Mouse (Mus musculus): ENCODE data around the gene Ankrd65. TPM values are rescaled to one million over a fixed set of nuclear protein-coding genes. Genes with fewer than 3 reads are reported as not detected.

Ankrd65 gene
- total and polyA plus RNA-seq, 2 experiments from 2014 or later = not detected

DNA sequence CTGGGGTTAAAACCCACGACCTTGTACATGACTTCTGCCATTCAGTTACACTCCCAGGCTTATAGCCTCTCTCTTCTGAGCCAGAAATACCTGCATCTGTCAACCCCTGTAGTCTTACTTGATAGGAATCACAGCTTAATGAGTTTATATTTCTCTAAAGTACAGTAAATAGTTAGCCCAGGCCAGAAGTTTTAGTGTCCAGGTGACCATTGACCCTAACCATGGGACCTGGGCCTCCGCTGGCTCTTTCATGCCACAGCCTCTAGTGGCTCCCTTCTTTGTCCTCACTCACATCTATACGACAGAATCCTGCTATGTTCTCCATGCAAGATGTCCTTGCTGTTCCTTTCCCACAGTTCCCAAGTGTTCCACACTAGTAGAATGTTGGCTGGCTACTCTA, 17.6 kb downstream of the Ankrd65 start:
- Histone ChIP-seq H3K9me3 (ENCODE audit: low read length) (no peaks in the 10 kb centered on the region), H3K36me3 (ENCODE audit: insufficient read depth, low read length) (peaks cover 33% of the 10 kb centered on the region), H3K27me3 (ENCODE audit: insufficient read depth, low read length) (no peaks in the 10 kb centered on the region), H3K4me2 (ENCODE audit: low read depth, low read length) (no peak overlapping the region), H3K9ac (replicated peaks; ENCODE audit: low read length) (no peak overlapping the region), H3K4me1 (ENCODE audit: insufficient read depth, low read length) (peaks cover 7% of the 10 kb centered on the region; the same call in 1 of the 2 replicates), H3K27ac (no peak overlapping the region), H3K4me3 (ENCODE audit: low read length) (no peak overlapping the region)
- no peak for ATAC-seq
- no peak for TF ChIP-seq CTCF (IDR thresholded peaks at IDR 0.05; ENCODE audit: low read depth)
- DNase-seq (ENCODE audit: low spot score) = no peak
- 90% methylated on average over 3 of the region's 3 CpGs for WGBS

DNA sequence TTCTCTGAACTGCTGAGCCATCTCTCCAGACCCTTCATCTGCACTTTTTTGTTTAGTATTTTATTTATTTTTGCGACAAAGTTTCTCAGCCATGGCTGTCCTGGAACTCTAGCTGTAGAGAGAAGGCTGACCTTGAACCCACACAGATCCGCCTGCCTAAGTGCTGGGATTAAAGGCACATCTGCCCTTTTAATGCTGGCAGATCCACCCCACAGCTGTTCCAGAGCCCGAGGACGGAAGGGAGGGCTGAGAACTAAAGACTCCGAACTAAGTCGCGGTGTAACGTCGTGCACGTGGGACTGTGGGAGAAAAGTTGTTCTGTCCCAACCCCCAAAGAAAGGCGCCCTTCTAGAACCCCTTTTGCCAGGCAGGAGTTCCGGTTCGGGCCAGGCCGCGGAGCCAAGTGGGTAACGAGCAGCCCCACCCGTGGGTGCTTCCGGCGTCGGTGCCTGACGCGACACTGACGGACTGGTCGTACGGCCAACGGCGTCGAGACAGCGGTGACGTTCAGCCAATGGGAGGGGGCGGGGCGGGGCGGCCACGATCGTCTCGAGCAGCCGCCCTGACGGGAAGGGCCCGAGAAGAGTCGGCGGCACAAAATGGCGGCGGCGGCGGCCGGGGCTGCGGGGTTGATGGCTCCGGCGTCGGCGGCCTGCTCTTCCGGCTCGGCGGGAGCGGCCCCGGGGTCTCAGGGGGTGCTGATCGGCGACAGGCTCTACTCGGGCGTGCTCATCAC, 21.9 kb downstream of the Ankrd65 start, which contains the start of gene Ccnl2:
Gene Ccnl2, plus strand, starts transcription at position 561 of the 736 bp plus-strand sequence.
- DNase-seq (ENCODE audit: low spot score) (peak; percentile 98), ATAC-seq (peak; percentile 99)
- Histone ChIP-seq H3K4me1 (ENCODE audit: insufficient read depth, low read length) (peaks cover 11% of the 10 kb centered on the region; the same call in 1 of the 2 replicates), H3K9me3 (ENCODE audit: low read length) (no peaks in the 10 kb centered on the region), H3K27ac (peak within 1 kb of the TSS; percentile 94), H3K4me3 (ENCODE audit: low read length) (peak within 1 kb of the TSS; percentile 99), H3K4me2 (ENCODE audit: low read depth, low read length) (peak within 1 kb of the TSS; percentile 84), H3K27me3 (ENCODE audit: insufficient read depth, low read length) (no peaks in the 10 kb centered on the region), H3K9ac (replicated peaks; ENCODE audit: low read length) (peak within 1 kb of the TSS; percentile 99), H3K36me3 (ENCODE audit: insufficient read depth, low read length) (peaks cover 57% of the 10 kb centered on the region)
- no peak for TF ChIP-seq CTCF (IDR thresholded peaks at IDR 0.05; ENCODE audit: low read depth)
- WGBS = 1% methylated on average over 54 of the region's 60 CpGs

DNA sequence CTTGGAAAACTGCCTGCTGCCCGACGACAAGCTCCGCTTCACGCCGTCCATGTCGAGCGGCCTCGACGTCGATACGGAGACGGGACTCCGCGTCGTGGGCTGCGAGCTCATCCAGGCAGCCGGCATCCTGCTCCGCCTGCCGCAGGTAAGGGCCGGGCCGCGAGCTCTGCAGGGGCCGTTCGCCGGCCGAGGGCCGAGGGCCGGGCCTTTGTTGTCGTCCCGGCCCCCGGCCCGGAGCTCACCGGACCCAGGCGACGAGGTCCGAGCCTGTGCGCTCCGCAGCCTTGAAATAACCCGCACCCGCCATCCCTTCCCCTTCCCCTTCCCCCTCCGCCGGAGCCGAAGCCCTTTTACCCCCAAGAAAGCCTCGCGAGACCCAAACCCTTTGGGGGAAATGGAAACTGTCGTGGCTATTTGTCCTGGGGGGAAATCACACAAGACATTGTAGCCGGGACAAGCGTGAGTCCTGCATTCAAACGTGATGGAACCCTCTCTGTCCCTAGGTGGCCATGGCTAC, 22.5 kb downstream of the Ankrd65 start:
- Histone ChIP-seq H3K4me2 (ENCODE audit: low read depth, low read length) (peak overlapping the region; percentile 84), H3K27me3 (ENCODE audit: insufficient read depth, low read length) (no peaks in the 10 kb centered on the region), H3K9ac (replicated peaks; ENCODE audit: low read length) (peak overlapping the region; percentile 99), H3K4me1 (ENCODE audit: insufficient read depth, low read length) (peaks cover 11% of the 10 kb centered on the region; the same call in 1 of the 2 replicates), H3K4me3 (ENCODE audit: low read length) (peak overlapping the region; percentile 99), H3K9me3 (ENCODE audit: low read length) (no peaks in the 10 kb centered on the region), H3K36me3 (ENCODE audit: insufficient read depth, low read length) (peaks cover 57% of the 10 kb centered on the region), H3K27ac (peak overlapping the region; percentile 94)
- WGBS = 0% methylated on average over 49 of the region's 49 CpGs
- TF ChIP-seq CTCF (IDR thresholded peaks at IDR 0.05; ENCODE audit: low read depth) = no peak
- peak; percentile 41 for ATAC-seq
- peak; percentile 61 for DNase-seq (ENCODE audit: low spot score)

DNA sequence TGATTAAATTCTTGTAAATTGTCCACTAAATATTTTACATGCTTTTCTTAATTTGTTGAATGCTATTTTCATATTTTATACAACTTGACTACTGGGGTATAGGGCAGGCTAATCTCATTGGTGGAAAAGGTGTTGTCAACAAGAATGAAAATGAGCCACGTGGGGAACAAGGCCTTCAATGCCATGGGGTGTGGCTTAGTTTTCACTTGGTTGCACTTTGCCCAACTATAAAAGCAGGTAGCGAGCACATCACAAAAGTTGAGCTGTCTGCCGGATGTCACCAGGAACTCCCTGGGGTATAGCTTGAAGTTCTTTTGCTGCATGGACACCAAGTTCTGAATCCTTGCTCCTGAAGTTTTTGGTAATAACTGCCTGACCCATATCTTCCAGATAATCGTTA, 27.3 kb downstream of the Ankrd65 start:
- WGBS = 71% methylated on average over 4 of the region's 4 CpGs
- DNase-seq (ENCODE audit: low spot score) (no peak), ATAC-seq (no peak)
- no peak overlapping the region for H3K4me2 ChIP-seq (ENCODE audit: low read depth, low read length)
- H3K27me3 ChIP-seq (ENCODE audit: insufficient read depth, low read length) = no peaks in the 10 kb centered on the region
- H3K9me3 ChIP-seq (ENCODE audit: low read length) = no peaks in the 10 kb centered on the region
- TF ChIP-seq CTCF (IDR thresholded peaks at IDR 0.05; ENCODE audit: low read depth) = no peak
- no peak overlapping the region for H3K27ac ChIP-seq
- peaks cover 69% of the 10 kb centered on the region for H3K36me3 ChIP-seq (ENCODE audit: insufficient read depth, low read length)
- peaks cover 11% of the 10 kb centered on the region; the same call in 1 of the 2 replicates for H3K4me1 ChIP-seq (ENCODE audit: insufficient read depth, low read length)
- no peak overlapping the region for H3K9ac ChIP-seq (replicated peaks; ENCODE audit: low read length)
- no peak overlapping the region for H3K4me3 ChIP-seq (ENCODE audit: low read length)

DNA sequence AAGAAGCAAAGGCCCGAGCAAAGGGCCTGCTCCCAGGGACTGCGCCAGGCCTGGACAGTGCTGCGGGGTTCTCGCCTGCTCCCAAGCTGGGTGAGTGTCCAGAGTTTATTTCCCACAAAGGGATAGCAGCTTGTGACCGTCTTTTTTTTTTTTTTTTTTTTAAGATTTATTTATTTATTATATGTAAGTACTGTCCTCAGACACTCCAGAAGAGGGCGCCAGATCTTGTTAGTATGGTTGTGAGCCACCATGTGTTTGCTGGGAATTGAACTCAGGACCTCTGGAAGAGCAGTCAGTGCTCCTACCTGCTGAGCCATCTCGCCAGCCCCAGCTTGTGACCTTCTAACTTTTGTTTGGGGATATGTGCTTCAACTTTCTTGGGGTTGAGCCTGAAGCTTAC, 30.8 kb downstream of the Ankrd65 start:
- Histone ChIP-seq H3K4me3 (ENCODE audit: low read length) (no peak overlapping the region), H3K36me3 (ENCODE audit: insufficient read depth, low read length) (peaks cover 75% of the 10 kb centered on the region), H3K4me1 (ENCODE audit: insufficient read depth, low read length) (no peaks in the 10 kb centered on the region), H3K4me2 (ENCODE audit: low read depth, low read length) (no peak overlapping the region), H3K9me3 (ENCODE audit: low read length) (no peaks in the 10 kb centered on the region), H3K9ac (replicated peaks; ENCODE audit: low read length) (no peak overlapping the region), H3K27me3 (ENCODE audit: insufficient read depth, low read length) (no peaks in the 10 kb centered on the region), H3K27ac (no peak overlapping the region)
- peak; percentile 43 for TF ChIP-seq CTCF (IDR thresholded peaks at IDR 0.05; ENCODE audit: low read depth)
- DNase-seq (ENCODE audit: low spot score) = peak; percentile 34
- WGBS = 75% methylated on average over 7 of the region's 7 CpGs
- ATAC-seq = no peak

DNA sequence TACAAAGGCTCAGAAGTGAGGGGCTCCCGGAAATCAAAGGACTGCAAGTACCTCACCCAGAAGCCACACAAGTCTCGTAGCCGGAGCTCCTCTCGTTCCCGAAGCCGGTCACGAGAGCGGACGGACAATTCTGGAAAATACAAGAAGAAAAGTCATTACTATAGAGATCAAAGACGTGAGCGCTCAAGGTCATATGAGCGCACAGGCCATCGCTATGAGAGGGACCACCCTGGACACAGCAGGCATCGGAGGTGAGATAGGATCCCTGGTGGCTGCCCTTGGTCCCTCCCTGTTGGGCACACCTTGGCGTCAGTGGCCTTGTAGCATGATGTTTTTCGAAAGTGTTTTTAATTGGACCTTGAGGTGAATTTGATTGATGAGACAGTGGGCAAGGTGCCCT, 33.2 kb downstream of the Ankrd65 start:
- H3K36me3 ChIP-seq (ENCODE audit: insufficient read depth, low read length) = peaks cover 65% of the 10 kb centered on the region
- H3K4me3 ChIP-seq (ENCODE audit: low read length) = no peak overlapping the region
- WGBS = 96% methylated on average over 16 of the region's 16 CpGs
- TF ChIP-seq CTCF (IDR thresholded peaks at IDR 0.05; ENCODE audit: low read depth) = no peak
- no peaks in the 10 kb centered on the region for H3K4me1 ChIP-seq (ENCODE audit: insufficient read depth, low read length)
- H3K4me2 ChIP-seq (ENCODE audit: low read depth, low read length) = no peak overlapping the region
- DNase-seq (ENCODE audit: low spot score) (no peak), ATAC-seq (no peak)
- H3K27ac ChIP-seq = no peak overlapping the region
- H3K9ac ChIP-seq (replicated peaks; ENCODE audit: low read length) = no peak overlapping the region
- H3K27me3 ChIP-seq (ENCODE audit: insufficient read depth, low read length) = no peaks in the 10 kb centered on the region
- H3K9me3 ChIP-seq (ENCODE audit: low read length) = no peaks in the 10 kb centered on the region

DNA sequence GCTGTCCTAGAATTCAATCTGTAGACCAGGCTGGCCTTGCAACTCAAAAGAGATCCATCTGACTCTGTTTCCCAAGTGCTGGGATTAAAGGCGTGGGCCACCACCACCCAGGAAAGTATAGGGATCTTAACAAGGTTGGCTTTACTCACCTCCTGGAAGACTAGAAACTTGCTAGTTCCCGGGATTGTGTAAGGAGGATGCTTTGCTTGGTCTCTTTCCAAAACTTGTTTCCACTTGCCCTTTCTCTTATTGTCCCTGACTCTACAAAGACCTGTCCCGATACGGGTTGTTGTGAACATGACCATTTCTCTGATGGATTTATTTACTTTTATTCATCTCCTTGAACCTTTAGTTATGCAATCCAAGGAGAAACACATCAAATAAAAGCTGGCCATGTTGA, 39.6 kb downstream of the Ankrd65 start:
- H3K4me2 ChIP-seq (ENCODE audit: low read depth, low read length) = no peak overlapping the region
- no peak for TF ChIP-seq CTCF (IDR thresholded peaks at IDR 0.05; ENCODE audit: low read depth)
- 95% methylated on average over 4 of the region's 4 CpGs for WGBS
- H3K4me1 ChIP-seq (ENCODE audit: insufficient read depth, low read length) = peaks cover 7% of the 10 kb centered on the region
- no peak overlapping the region for H3K27ac ChIP-seq
- no peak for DNase-seq (ENCODE audit: low spot score)
- H3K36me3 ChIP-seq (ENCODE audit: insufficient read depth, low read length) = peaks cover 15% of the 10 kb centered on the region; the same call in 1 of the 2 replicates
- no peak overlapping the region for H3K9ac ChIP-seq (replicated peaks; ENCODE audit: low read length)
- H3K9me3 ChIP-seq (ENCODE audit: low read length) = no peaks in the 10 kb centered on the region
- no peak overlapping the region for H3K4me3 ChIP-seq (ENCODE audit: low read length)
- no peaks in the 10 kb centered on the region for H3K27me3 ChIP-seq (ENCODE audit: insufficient read depth, low read length)
- no peak for ATAC-seq

Measured in hindbrain, postnatal 0 days (tissue).